Mouse (Mus musculus) E14TG2a.4 (cell line): ENCODE measurements around the gene Abca3.

Experiments used
- CTCF ChIP-seq: conservative IDR thresholded peaks from 2 replicates; pipeline ENCODE4 v1.5.1; 2014; ENCODE audit warnings: low read length
- POU5F1 ChIP-seq: IDR thresholded peaks from 2 replicates; pipeline ENCODE4 v1.6.1; 2014; ENCODE audit warnings: low read length, borderline replicate concordance

GRCm38 (mm10) chr17:24353960-24354359 is 2.2 kb downstream of the Abca3 start:
- TF ChIP-seq CTCF (no peak), POU5F1 (no peak)
